Mouse (Mus musculus): ENCODE data around the gene Lsr.

- TF ChIP-seq POLR2A (IDR thresholded peaks at IDR 0.05; ENCODE audit: low read depth, low read length), result no peak
- TF ChIP-seq CTCF (IDR thresholded peaks at IDR 0.05; ENCODE audit: borderline replicate concordance, insufficient read depth, low read length), result no peak
Measured at GRCm38 (mm10) chr7:30908277-30908991, 64.8 kb downstream of the Lsr start.
